Mouse (Mus musculus) limb, embryonic 10.5 days (tissue): ENCODE results near the gene Exosc8. TPM values are rescaled to one million over a fixed set of nuclear protein-coding genes. Genes with fewer than 3 reads are reported as not detected.
A peak's percentile ranks its signal among the peaks of the same experiment; 100 is the strongest.
"Not testable (repeated sequence)": the region's sequence is repeated elsewhere in the genome, so short reads cannot be mapped to it uniquely, and the experiment has no call there.

Experiments
- DNase-seq: peaks from one replicate; pipeline ENCODE4 v3.0.0-alpha.2; 2017; ENCODE audit warnings: low spot score
- H3K27ac ChIP-seq: fragments of 300-500 bp; sonication (generic); 2 replicates; pipeline ENCODE4 v1.5.1; 2016; ENCODE audit warnings: mild to moderate bottlenecking
- H3K27me3 ChIP-seq: fragments of 300-500 bp; sonication (generic); 2 replicates; pipeline ENCODE4 v1.6.1; 2016; ENCODE audit warnings: low read depth, mild to moderate bottlenecking; ENCODE audit not compliant: poor library complexity, severe bottlenecking
- H3K36me3 ChIP-seq: fragments of 300-500 bp; sonication (generic); 2 replicates; pipeline ENCODE4 v1.6.1; 2016; ENCODE audit warnings: mild to moderate bottlenecking, moderate library complexity
- H3K4me1 ChIP-seq: fragments of 300-500 bp; sonication (generic); 2 replicates; pipeline ENCODE4 v1.6.1; 2016
- H3K4me3 ChIP-seq: fragments of 300-500 bp; sonication (generic); 2 replicates; pipeline ENCODE4 v1.5.1; 2016; ENCODE audit warnings: mild to moderate bottlenecking, moderate library complexity
- H3K9me3 ChIP-seq: fragments of 300-500 bp; sonication (generic); replicated peaks from 2 replicates; pipeline ENCODE4 v1.6.1; 2016; ENCODE audit warnings: mild to moderate bottlenecking
- WGBS: fragments of 180-500 bp; shearing (Covaris S2); methylation state at CpG from one replicate; pipeline ENCODE4 v1.1.7; 2016; 5-methylcytosine and 5-hydroxymethylcytosine counted together
- polyA plus RNA-seq: library from polyadenylated mRNA; unstranded; fragments of >200 nt; fragmentation: Nextera tagmentation; extraction: Ambion mirVana; gene quantifications from 2 replicates; pipeline ENCODE4 v1.2.1, GENCODE M21; 2016

The Exosc8 gene
- polyA plus RNA-seq, result 183 and 200 TPM in 2 replicates

DNA sequence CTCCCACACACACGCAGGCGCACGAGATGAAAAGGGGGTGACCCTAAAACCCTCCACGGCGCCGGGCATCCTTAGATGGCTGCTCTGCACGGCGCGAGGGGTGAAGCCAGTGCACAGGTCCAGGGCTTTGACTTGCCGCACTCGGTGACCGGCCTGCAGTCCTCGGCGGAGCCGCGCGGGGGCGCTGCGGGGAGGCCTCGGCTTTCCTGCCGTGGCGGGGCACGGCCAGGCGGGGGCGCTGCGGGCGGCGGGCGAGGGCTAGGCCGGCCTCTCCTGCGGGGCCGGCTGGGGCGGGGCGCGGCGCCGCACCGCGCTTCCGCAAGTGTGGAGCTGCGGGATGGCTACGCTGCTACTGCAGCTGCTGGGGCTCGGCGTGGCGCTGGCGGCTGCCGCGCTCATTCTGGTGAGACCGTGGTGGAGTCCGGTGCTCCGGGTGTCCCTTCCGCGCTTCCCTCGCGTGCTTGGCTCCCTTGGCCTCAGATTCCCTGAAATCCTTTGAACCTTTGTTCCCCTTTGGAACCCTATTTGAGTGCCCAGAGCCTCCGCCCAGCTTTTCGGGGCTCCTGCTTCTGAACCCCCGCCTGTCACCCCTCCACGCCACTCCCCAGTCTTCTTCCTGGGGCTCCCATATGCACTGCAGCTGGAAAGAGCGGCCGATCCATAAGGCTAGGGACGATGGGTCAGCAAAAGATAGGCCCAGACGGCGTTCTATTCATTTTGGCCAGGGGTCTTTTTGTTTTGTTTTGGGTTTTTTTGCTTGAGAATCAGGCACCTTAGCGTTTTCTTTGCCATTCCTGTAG is at the start of gene Exosc8, which contains the start of gene Alg5:
Gene Exosc8 (minus strand): TSS at position 147 of the 800 bp plus-strand sequence.
Gene Alg5 (plus strand): TSS at position 293 of the 800 bp plus-strand sequence.
- Histone ChIP-seq H3K4me3 (peak within 1 kb of the TSS; percentile 90), H3K9me3 (no peaks in the 10 kb centered on the region), H3K36me3 (peaks cover 59% of the 10 kb centered on the region), H3K27me3 (no peaks in the 10 kb centered on the region), H3K27ac (peak within 1 kb of the TSS; percentile 98), H3K4me1 (peaks cover 30% of the 10 kb centered on the region)
- under 1% methylated on average over 64 of the region's 65 CpGs for WGBS
- DNase-seq, result peak; percentile 99

GRCm38 (mm10) chr3:54775989-54776631 is 40.9 kb upstream of the Exosc8 start:
- Histone ChIP-seq H3K4me1 (no peaks in the 10 kb centered on the region), H3K27ac (no peak overlapping the region), H3K9me3 (no peaks in the 10 kb centered on the region), H3K27me3 (no peaks in the 10 kb centered on the region), H3K36me3 (no peaks in the 10 kb centered on the region), H3K4me3 (no peak overlapping the region)
- DNase-seq, result no peak
- 79% methylated on average over 7 of the region's 7 CpGs for WGBS

GRCm38 (mm10) chr3:54773613-54774012 is 38.4 kb upstream of the Exosc8 start:
- no peak for DNase-seq
- H3K4me3 ChIP-seq, result no peak overlapping the region
- H3K4me1 ChIP-seq, result no peaks in the 10 kb centered on the region
- 84% methylated on average over 6 of the region's 6 CpGs for WGBS
- H3K27ac ChIP-seq, result no peak overlapping the region
- H3K9me3 ChIP-seq, result no peaks in the 10 kb centered on the region
- no peaks in the 10 kb centered on the region for H3K36me3 ChIP-seq
- H3K27me3 ChIP-seq, result no peaks in the 10 kb centered on the region

GRCm38 (mm10) chr3:54769349-54770275 is 34.4 kb upstream of the Exosc8 start:
- WGBS, result 84% methylated on average over 17 of the region's 17 CpGs
- no peak for DNase-seq
- no peaks in the 10 kb centered on the region for H3K9me3 ChIP-seq
- H3K27me3 ChIP-seq, result no peaks in the 10 kb centered on the region
- peaks cover under 1% of the 10 kb centered on the region; the same call in 1 of the 2 replicates for H3K4me1 ChIP-seq
- H3K36me3 ChIP-seq, result no peaks in the 10 kb centered on the region
- H3K27ac ChIP-seq, result no peak overlapping the region
- no peak overlapping the region for H3K4me3 ChIP-seq

DNA sequence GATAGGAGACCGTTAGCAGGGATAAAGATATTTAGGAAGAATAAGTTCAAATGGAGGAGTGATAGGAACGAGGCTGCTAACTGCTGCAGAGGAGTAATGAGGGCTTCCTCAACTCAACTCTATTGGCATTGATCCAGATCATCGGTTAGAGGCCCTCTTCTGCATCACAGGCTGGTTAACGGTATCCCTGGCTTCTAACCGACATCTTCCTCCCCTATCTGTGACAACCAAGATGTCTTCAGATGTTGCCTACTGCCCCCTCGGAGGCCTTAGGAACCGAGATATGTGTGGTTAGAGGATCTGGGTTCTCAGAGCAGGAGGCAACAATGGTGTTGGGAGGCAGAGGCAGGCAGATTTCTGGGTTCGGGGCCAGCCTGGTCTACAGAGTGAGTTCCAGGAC is 33.4 kb upstream of the Exosc8 start:
- no peaks in the 10 kb centered on the region for H3K9me3 ChIP-seq
- 96% methylated on average over 8 of the region's 8 CpGs for WGBS
- H3K36me3 ChIP-seq, result no peaks in the 10 kb centered on the region
- no peaks in the 10 kb centered on the region for H3K27me3 ChIP-seq
- H3K4me1 ChIP-seq, result peaks cover 9% of the 10 kb centered on the region
- H3K4me3 ChIP-seq, result no peak overlapping the region
- no peak overlapping the region for H3K27ac ChIP-seq
- no peak for DNase-seq

DNA sequence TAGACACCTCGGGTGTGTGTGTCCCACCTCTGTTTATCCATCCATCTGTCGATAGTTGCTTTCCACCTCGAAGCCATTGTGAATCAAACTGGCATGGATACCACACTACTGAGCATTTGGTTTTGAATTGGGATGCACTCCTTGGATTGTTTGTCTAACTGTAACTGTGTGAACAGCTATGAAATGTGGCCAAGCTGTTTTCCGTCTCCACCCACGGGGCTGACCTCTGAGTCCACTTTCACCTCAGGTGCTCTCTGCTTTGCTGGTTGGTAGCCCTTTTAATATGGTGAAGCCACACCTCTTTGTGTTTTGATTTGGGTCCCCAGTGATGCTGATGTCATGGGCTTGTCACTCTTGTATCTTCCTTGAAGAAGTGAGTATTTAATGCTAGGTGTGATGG is 31.6 kb upstream of the Exosc8 start:
- Histone ChIP-seq H3K4me3 (no peak overlapping the region), H3K9me3 (no peaks in the 10 kb centered on the region), H3K27ac (no peak overlapping the region), H3K4me1 (peaks cover 9% of the 10 kb centered on the region), H3K27me3 (no peaks in the 10 kb centered on the region), H3K36me3 (no peaks in the 10 kb centered on the region)
- DNase-seq, result no peak
- 93% methylated on average over 5 of the region's 5 CpGs for WGBS

GRCm38 (mm10) chr3:54766034-54766433 is 30.8 kb upstream of the Exosc8 start:
- DNase-seq, result no peak
- Histone ChIP-seq H3K36me3 (no peaks in the 10 kb centered on the region), H3K4me1 (peaks cover 9% of the 10 kb centered on the region), H3K9me3 (no peaks in the 10 kb centered on the region), H3K4me3 (no peak overlapping the region), H3K27ac (no peak overlapping the region), H3K27me3 (no peaks in the 10 kb centered on the region)
- WGBS, result 85% methylated on average over 14 of the region's 14 CpGs

GRCm38 (mm10) chr3:54765521-54765920 is 30.3 kb upstream of the Exosc8 start:
- not testable (repeated sequence) for H3K4me3 ChIP-seq, H3K27ac ChIP-seq, H3K4me1 ChIP-seq, H3K36me3 ChIP-seq, H3K9me3 ChIP-seq, DNase-seq, H3K27me3 ChIP-seq
- whole genome bisulfite sequencing, result 89% methylated on average over 6 of the region's 6 CpGs

DNA sequence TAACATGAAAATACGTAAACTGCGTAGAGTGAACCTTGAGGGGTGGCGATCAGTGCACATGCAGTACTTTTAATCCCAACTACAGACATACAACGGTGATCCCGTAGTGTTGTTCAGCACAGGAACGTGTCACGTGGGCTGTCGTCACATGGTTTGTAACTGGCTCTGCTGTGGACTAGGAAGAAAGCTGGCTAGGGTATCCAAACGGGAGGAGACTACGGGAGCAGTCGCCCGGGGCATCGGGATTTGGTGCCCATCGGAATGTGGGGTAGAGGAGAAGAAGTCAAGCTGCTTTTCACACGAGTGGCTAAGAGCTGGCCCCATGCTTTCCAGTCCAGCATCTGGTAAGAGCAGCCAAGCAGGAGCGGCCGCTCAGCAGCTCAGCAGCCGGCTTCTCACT is 29.2 kb upstream of the Exosc8 start:
- H3K36me3 ChIP-seq, result no peaks in the 10 kb centered on the region
- 81% methylated on average over 18 of the region's 18 CpGs for WGBS
- H3K9me3 ChIP-seq, result no peaks in the 10 kb centered on the region
- no peaks in the 10 kb centered on the region for H3K27me3 ChIP-seq
- H3K4me1 ChIP-seq, result peaks cover 9% of the 10 kb centered on the region
- peak; percentile 42 for DNase-seq
- 0 out of 2 replicates have a peak overlapping the region, but pooled peaks have one; percentile 34 for H3K27ac ChIP-seq
- peak overlapping the region; percentile 29 for H3K4me3 ChIP-seq

DNA sequence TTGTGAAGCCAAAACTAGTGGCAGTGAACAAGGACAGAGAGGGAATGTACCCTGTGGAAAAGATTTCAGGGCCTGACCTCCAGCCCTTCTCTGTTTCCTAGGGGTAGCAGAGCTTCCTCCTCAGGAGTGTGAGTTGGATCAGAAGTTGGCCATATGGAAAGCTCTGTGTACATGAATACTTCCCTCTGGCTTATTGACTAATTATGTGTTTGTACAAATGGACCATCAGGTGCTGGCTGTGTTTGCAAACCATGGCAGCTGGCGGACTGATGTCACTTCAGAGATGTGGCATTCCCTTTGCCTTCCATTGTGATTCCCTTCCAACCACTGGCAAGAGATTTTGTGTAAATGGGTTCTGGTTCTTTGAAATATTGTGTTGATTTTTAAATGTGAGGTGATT is 26.1 kb upstream of the Exosc8 start:
- Histone ChIP-seq H3K9me3 (no peaks in the 10 kb centered on the region), H3K36me3 (no peaks in the 10 kb centered on the region), H3K27me3 (peaks cover 9% of the 10 kb centered on the region; the same call in 1 of the 2 replicates), H3K4me3 (no peak overlapping the region), H3K4me1 (peaks cover 15% of the 10 kb centered on the region), H3K27ac (no peak overlapping the region)
- DNase-seq, result no peak
- WGBS, result 97% methylated on average over 1 of the region's 1 CpGs

DNA sequence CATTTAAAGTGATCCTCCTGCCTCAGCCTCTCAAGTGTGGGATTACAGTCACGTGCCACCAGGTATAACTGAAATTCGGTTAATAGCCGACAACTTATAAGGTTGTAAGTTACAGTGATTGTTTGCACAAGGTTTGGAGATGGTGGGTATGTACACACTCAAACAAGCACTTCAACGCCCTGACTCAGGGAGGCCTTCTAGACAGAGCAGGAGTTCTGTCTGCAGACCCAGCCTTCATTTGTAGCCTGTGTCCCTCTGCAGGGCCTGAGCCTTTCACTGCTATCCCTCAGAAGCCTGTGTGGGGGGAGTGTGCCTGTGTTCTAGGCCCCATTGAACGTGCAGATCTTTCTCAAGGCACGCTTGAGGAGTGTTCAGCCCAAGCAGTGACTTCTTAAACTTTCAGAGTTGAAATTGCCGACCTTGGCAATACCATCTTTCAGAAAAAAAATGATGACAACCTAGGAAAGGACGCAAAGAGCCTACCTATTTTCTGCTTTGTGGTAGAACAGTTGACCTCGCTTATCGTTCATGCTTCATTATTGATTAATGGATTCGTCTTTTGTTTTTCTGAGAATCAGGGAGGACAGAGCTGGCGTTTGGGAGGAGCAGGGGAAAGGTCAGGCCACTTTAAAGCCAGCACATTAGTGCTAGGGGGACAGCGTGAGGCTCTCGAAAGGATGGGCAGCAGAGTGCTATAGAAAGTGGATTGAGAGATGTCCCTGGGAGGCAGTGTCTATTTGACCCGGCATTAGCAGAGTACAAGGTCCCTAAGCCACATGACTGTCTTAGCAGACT is 25.3 kb upstream of the Exosc8 start:
- H3K4me3 ChIP-seq, result no peak overlapping the region
- H3K36me3 ChIP-seq, result no peaks in the 10 kb centered on the region
- no peak for DNase-seq
- no peaks in the 10 kb centered on the region for H3K9me3 ChIP-seq
- H3K27me3 ChIP-seq, result peaks cover 17% of the 10 kb centered on the region
- WGBS, result 72% methylated on average over 15 of the region's 15 CpGs
- peaks cover 22% of the 10 kb centered on the region for H3K4me1 ChIP-seq
- no peak overlapping the region for H3K27ac ChIP-seq

DNA sequence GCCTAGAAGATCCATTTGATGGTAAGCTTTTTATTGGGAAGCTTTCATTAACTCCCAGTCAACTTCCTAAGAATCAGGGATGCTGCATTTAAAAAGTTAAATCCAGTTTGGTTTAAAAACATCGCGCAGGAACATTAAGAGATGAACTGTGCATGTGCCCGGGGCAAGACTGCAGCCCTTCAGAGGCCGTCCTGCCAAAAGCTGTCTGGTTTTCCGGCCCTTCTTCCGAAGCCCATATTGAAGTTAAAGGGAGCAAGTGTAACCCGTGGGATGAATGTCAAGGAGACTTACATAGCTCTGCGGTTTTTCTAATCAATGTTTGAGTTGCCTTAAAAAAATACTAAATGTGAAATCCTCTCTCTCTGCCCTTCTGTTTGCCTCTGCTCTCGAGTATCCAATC is 24.0 kb upstream of the Exosc8 start:
- DNase-seq, result no peak
- 84% methylated on average over 9 of the region's 9 CpGs for WGBS
- peaks cover 30% of the 10 kb centered on the region for H3K27me3 ChIP-seq
- H3K4me1 ChIP-seq, result peaks cover 25% of the 10 kb centered on the region
- H3K9me3 ChIP-seq, result no peaks in the 10 kb centered on the region
- H3K4me3 ChIP-seq, result no peak overlapping the region
- H3K27ac ChIP-seq, result no peak overlapping the region
- no peaks in the 10 kb centered on the region for H3K36me3 ChIP-seq
